Comparison of ENCODE assay signal across 34 mouse cellular contexts in genomic region chr14:79275441-79275840, GRCm38 (mm10). TPM values are rescaled to one million over a fixed set of nuclear protein-coding genes. Genes with fewer than 3 reads are reported as not detected.
DNase-seq lines count a peak whose midpoint lies in the region; ATAC-seq and TF ChIP-seq lines count a peak whose summit lies in the region.
"Had no signal": no experiment of that assay in that cellular context is flagged by ENCODE, and none has a peak within 500 bp of the region (broad histone marks: within the 10 kb centered on the region; RNA-seq: fewer than 3 reads in every experiment).

No protein-coding gene starts in this region.

- TF ChIP-seq POLR2A in ES-Bruce4 (IDR thresholded peaks at IDR 0.05; ENCODE audit: insufficient read depth, low read length), result no peak

- no peak for TF ChIP-seq CTCF in gastrocnemius, adult 2 months (IDR thresholded peaks at IDR 0.05)
- TF ChIP-seq CTCF in midbrain, postnatal 0 days (IDR thresholded peaks at IDR 0.05), result no peak
- no peak for TF ChIP-seq CTCF in ES-Bruce4 (IDR thresholded peaks at IDR 0.05; ENCODE audit: low read depth, low read length)

- intact Hi-C loops in gastrocnemius, adult 2 months (cut with DNase I), result loop anchor here (5.0 kb wide), 1 partner anchor 93 kb away; no protein-coding TSS in a partner anchor

- no peak for DNase-seq in gastrocnemius, adult 2 months
- DNase-seq in gastrocnemius, postnatal 4 days (ENCODE audit: low spot score in 2 of 2), result no peak
- DNase-seq in midbrain, embryonic 11.5 days (ENCODE audit: low spot score, missing footprints), result peak; percentile 83
- DNase-seq in midbrain, postnatal 0 days (ENCODE audit: low spot score), result no peak
- no peak for DNase-seq in layer of hippocampus, adult 18-20 months (ENCODE audit: low spot score in 2 of 2)
- DNase-seq: adrenal gland, postnatal 10 days; cerebellum, adult 11-12 months; cerebellum, adult 9-11 months; forebrain, postnatal 0 days; gastrocnemius, postnatal 10 days; heart, adult 18-20 months; heart, postnatal 10 days; kidney, adult 18-20 months; kidney, postnatal 36 days; liver, embryonic 13.5 days; lung, adult 18-20 months; lung, postnatal 14 days; thymus, postnatal 4 days had no signal

- WGBS in midbrain, embryonic 11.5 days, result 49% methylated on average over 3 of the region's 3 CpGs
- WGBS in midbrain, postnatal 0 days, result 40% methylated on average over 3 of the region's 3 CpGs

- H3K4me1 ChIP-seq in midbrain, embryonic 11.5 days (ENCODE audit: control insufficient read depth, insufficient read depth, low read length), result peaks cover 9% of the 10 kb centered on the region
- H3K4me1 ChIP-seq in midbrain, postnatal 0 days (ENCODE audit: insufficient read depth, low read length), result peaks cover 7% of the 10 kb centered on the region; the same call in 1 of the 2 replicates
- H3K4me1 ChIP-seq in ES-Bruce4 (ENCODE audit: control insufficient read depth, insufficient read depth, low read length), result peaks cover 10% of the 10 kb centered on the region
- peaks cover 61% of the 10 kb centered on the region for H3K4me1 ChIP-seq in brown adipose tissue, adult 24 weeks (ENCODE audit: control insufficient read depth, insufficient read depth, insufficient read length, low read length)

- no peak for ATAC-seq in midbrain, embryonic 11.5 days (ENCODE audit: low FRiP score)
- no peak for ATAC-seq in midbrain, postnatal 0 days (ENCODE audit: low FRiP score)
- ATAC-seq in erythroid progenitor cell, adult 5-6 weeks (replicated peaks; ENCODE audit: low FRiP score, poor library complexity, severe bottlenecking), result no peak
- ATAC-seq: forebrain, postnatal 0 days had no signal

- no peaks in the 10 kb centered on the region for H3K27me3 ChIP-seq in midbrain, embryonic 11.5 days (ENCODE audit: control insufficient read depth, insufficient read depth, low read length)
- no peaks in the 10 kb centered on the region for H3K27me3 ChIP-seq in midbrain, postnatal 0 days (ENCODE audit: insufficient read depth, low read length)
- H3K27me3 ChIP-seq in ES-Bruce4 (ENCODE audit: control insufficient read depth, insufficient read depth, low read length, poor library complexity, severe bottlenecking), result no peaks in the 10 kb centered on the region
- H3K27me3 ChIP-seq: embryonic facial prominence, embryonic 12.5 days; heart, embryonic 13.5 days; hindbrain, embryonic 15.5 days; limb, embryonic 15.5 days; liver, embryonic 13.5 days; midbrain, embryonic 12.5 days had no signal

- H3K27ac ChIP-seq in gastrocnemius, adult 2 months, result peak overlapping the region; percentile 78; the same call in 1 of the 2 replicates
- no peak overlapping the region for H3K27ac ChIP-seq in midbrain, embryonic 11.5 days (ENCODE audit: low read depth, low read length)
- H3K27ac ChIP-seq in midbrain, postnatal 0 days (ENCODE audit: low read depth, low read length), result no peak overlapping the region
- H3K27ac ChIP-seq in ES-Bruce4 (ENCODE audit: insufficient read depth, low read length), result no peak overlapping the region
- H3K27ac ChIP-seq in brown adipose tissue, adult 24 weeks (replicated peaks; ENCODE audit: low read depth, low read length), result peak overlapping the region; percentile 65
- H3K27ac ChIP-seq: embryonic facial prominence, embryonic 12.5 days; heart, embryonic 13.5 days; hindbrain, embryonic 15.5 days; limb, embryonic 15.5 days; liver, embryonic 13.5 days; midbrain, embryonic 12.5 days had no signal

- H3K4me3 ChIP-seq in gastrocnemius, adult 2 months, result no peak overlapping the region
- H3K4me3 ChIP-seq in midbrain, embryonic 11.5 days (ENCODE audit: low read depth, low read length), result no peak overlapping the region
- H3K4me3 ChIP-seq in midbrain, postnatal 0 days (ENCODE audit: low read depth, low read length), result no peak overlapping the region
- H3K4me3 ChIP-seq in ES-Bruce4 (ENCODE audit: low read depth, low read length), result no peak overlapping the region
- no peak overlapping the region for H3K4me3 ChIP-seq in brown adipose tissue, adult 24 weeks (ENCODE audit: insufficient read depth, low read depth, low read length)
- H3K4me3 ChIP-seq: embryonic facial prominence, embryonic 12.5 days; heart, embryonic 13.5 days; hindbrain, embryonic 15.5 days; limb, embryonic 10.5 days; limb, embryonic 15.5 days; liver, embryonic 13.5 days; midbrain, embryonic 12.5 days had no signal

- no peaks in the 10 kb centered on the region for H3K9me3 ChIP-seq in midbrain, embryonic 11.5 days (ENCODE audit: control insufficient read depth, low read length)
- H3K9me3 ChIP-seq in midbrain, postnatal 0 days (ENCODE audit: low read length), result no peaks in the 10 kb centered on the region
- no peaks in the 10 kb centered on the region; the same call in 1 of the 2 replicates for H3K9me3 ChIP-seq in ES-Bruce4 (replicated peaks; ENCODE audit: control insufficient read depth, insufficient read depth, low read length, poor library complexity, severe bottlenecking)
- H3K9me3 ChIP-seq: embryonic facial prominence, embryonic 12.5 days; heart, embryonic 13.5 days; hindbrain, embryonic 15.5 days; limb, embryonic 10.5 days; limb, embryonic 15.5 days; liver, embryonic 13.5 days; midbrain, embryonic 12.5 days had no signal

- H3K36me3 ChIP-seq in midbrain, embryonic 11.5 days (ENCODE audit: control insufficient read depth, insufficient read depth, low read length), result no peaks in the 10 kb centered on the region
- H3K36me3 ChIP-seq in midbrain, postnatal 0 days (ENCODE audit: insufficient read depth, low read length), result no peaks in the 10 kb centered on the region
- no peaks in the 10 kb centered on the region for H3K36me3 ChIP-seq in ES-Bruce4 (ENCODE audit: control insufficient read depth, insufficient read depth, low read length, poor library complexity, severe bottlenecking)
- H3K36me3 ChIP-seq: embryonic facial prominence, embryonic 12.5 days; heart, embryonic 13.5 days; hindbrain, embryonic 15.5 days; limb, embryonic 10.5 days; limb, embryonic 15.5 days; liver, embryonic 13.5 days; midbrain, embryonic 12.5 days had no signal

- 0 out of 2 replicates have a peak, but pooled peaks have one; percentile 50 for TF ChIP-seq EP300 in ES-Bruce4 (IDR thresholded peaks at IDR 0.05; ENCODE audit: insufficient read depth, low read depth, low read length)

- no peak overlapping the region for H3K4me2 ChIP-seq in midbrain, embryonic 11.5 days
- H3K4me2 ChIP-seq in midbrain, postnatal 0 days (ENCODE audit: low read depth, low read length, poor library complexity, severe bottlenecking), result no peak overlapping the region
- H3K4me2 ChIP-seq: embryonic facial prominence, embryonic 12.5 days; heart, embryonic 13.5 days; hindbrain, embryonic 15.5 days; limb, embryonic 15.5 days; liver, embryonic 13.5 days; midbrain, embryonic 12.5 days had no signal

- no peak overlapping the region for H3K9ac ChIP-seq in midbrain, embryonic 11.5 days (ENCODE audit: low read length)
- no peak overlapping the region for H3K9ac ChIP-seq in midbrain, postnatal 0 days (replicated peaks; ENCODE audit: low read length, poor library complexity, severe bottlenecking)
- no peak overlapping the region for H3K9ac ChIP-seq in ES-Bruce4 (ENCODE audit: low read depth, poor library complexity, severe bottlenecking)
- H3K9ac ChIP-seq: embryonic facial prominence, embryonic 12.5 days; forebrain, postnatal 0 days; heart, embryonic 13.5 days; hindbrain, embryonic 15.5 days; limb, embryonic 15.5 days; liver, embryonic 13.5 days; midbrain, embryonic 12.5 days had no signal

RNA-seq across cellular contexts. Expression of gene Rgcc, which starts 26.0 kb away (rescaled TPM):
- total RNA-seq in gastrocnemius, adult 2 months (2021), result 10 to 100 TPM; 46.9 to 78.3 TPM
- 10 to 100 TPM; 31.7 to 34.9 TPM for total RNA-seq in gastrocnemius, postnatal 4 days (2021)
- 13.7 and 18.7 TPM in 2 replicates for polyA plus RNA-seq in midbrain, embryonic 11.5 days (2014; fragmentation: Nextera tagmentation; extraction: Ambion mirVana)
- total RNA-seq in midbrain, postnatal 0 days (2014; rRNA removed), result 34.2 and 64.3 TPM in 2 replicates
- polyA plus RNA-seq in midbrain, postnatal 0 days (2015; fragmentation: Nextera tagmentation; extraction: Ambion mirVana), result 29.9 and 40.6 TPM in 2 replicates
- 15.1 and 17.9 TPM in 2 replicates for polyA plus RNA-seq in ES-Bruce4 (2011; ENCODE audit: insufficient read depth, insufficient read length, low read depth, missing spikeins)
- polyA plus RNA-seq in brown adipose tissue, adult 24 weeks (2012; ENCODE audit: insufficient read depth, insufficient read length, missing spikeins), result 325 and 446 TPM in 2 replicates
- 138 and 211 TPM in 2 replicates for total RNA-seq in erythroid progenitor cell, adult 5-6 weeks (2015; ENCODE audit: low replicate concordance)
- total RNA-seq in erythroid progenitor cell, adult 5-6 weeks (2017; ENCODE audit: low replicate concordance), result 175 and 244 TPM in 2 replicates
- total RNA-seq in layer of hippocampus, adult 18-20 months (2021), result 10 to 100 TPM; 41.4 to 42.2 TPM

RNA-seq across cellular contexts. Expression of gene Zfp957, which starts 28.3 kb away (rescaled TPM):
- total RNA-seq in gastrocnemius, adult 2 months (2021), result not detected
- total RNA-seq in gastrocnemius, postnatal 4 days (2021), result not detected
- polyA plus RNA-seq in midbrain, embryonic 11.5 days (2014; fragmentation: Nextera tagmentation; extraction: Ambion mirVana), result not detected in 2 replicates
- not detected in 2 replicates for total RNA-seq in midbrain, postnatal 0 days (2014; rRNA removed)
- 0.07 TPM in 1 of 2 replicates, not detected in the other for polyA plus RNA-seq in midbrain, postnatal 0 days (2015; fragmentation: Nextera tagmentation; extraction: Ambion mirVana)
- polyA plus RNA-seq in ES-Bruce4 (2011; ENCODE audit: insufficient read depth, insufficient read length, low read depth, missing spikeins), result not detected in 2 replicates
- polyA plus RNA-seq in brown adipose tissue, adult 24 weeks (2012; ENCODE audit: insufficient read depth, insufficient read length, missing spikeins), result not detected in 2 replicates
- not detected in 2 replicates for total RNA-seq in erythroid progenitor cell, adult 5-6 weeks (2015; ENCODE audit: low replicate concordance)
- total RNA-seq in erythroid progenitor cell, adult 5-6 weeks (2017; ENCODE audit: low replicate concordance), result not detected in 2 replicates
- total RNA-seq in layer of hippocampus, adult 18-20 months (2021), result not detected
- total RNA-seq: adrenal gland, postnatal 10 days; forebrain, postnatal 0 days; gastrocnemius, postnatal 10 days; heart, adult 18-20 months; heart, postnatal 10 days; hematopoietic stem cell, adult 5-6 weeks; left cerebral cortex, postnatal 10 days; monocyte, adult 5-6 weeks had no signal
- polyA plus RNA-seq: embryonic facial prominence, embryonic 12.5 days; forebrain, embryonic 11.5 days; forebrain, postnatal 0 days; heart, embryonic 13.5 days; hindbrain, embryonic 15.5 days; intestine, embryonic 14.5 days; kidney, embryonic 16.5 days; limb, embryonic 10.5 days; limb, embryonic 15.5 days; liver, embryonic 13.5 days; midbrain, embryonic 12.5 days; neural tube, embryonic 14.5 days had no signal

Comparison
In these comparisons a context has a peak if more than half of its experiments do, and no peak if none do; other contexts are left out.
1. H3K27ac ChIP-seq: peak in gastrocnemius, adult 2 months (single experiment) and brown adipose tissue, adult 24 weeks (single experiment); none in midbrain, embryonic 11.5 days (single experiment), midbrain, postnatal 0 days (single experiment) and ES-Bruce4 (single experiment).